Mouse (Mus musculus) olfactory bulb, adult 2 months (tissue): ENCODE data around the gene Arhgap23.

Experiments
- CTCF ChIP-seq: fragments of 200-500 bp; IDR thresholded peaks from 2 replicates; pipeline ENCODE4 v1.5.1; 2012; ENCODE audit warnings: low read depth, mild to moderate bottlenecking, low read length, moderate library complexity; ENCODE audit not compliant: insufficient read depth
- POLR2A ChIP-seq: fragments of 200-500 bp; IDR thresholded peaks from 2 replicates; pipeline ENCODE4 v1.6.1; 2012; ENCODE audit warnings: mild to moderate bottlenecking, low read depth, low read length, moderate library complexity; ENCODE audit not compliant: insufficient read depth

- TF ChIP-seq POLR2A: no peak
- TF ChIP-seq CTCF: peak; percentile 47; the same call in 1 of the 2 replicates
Measured at GRCm38 (mm10) chr11:97510966-97511660, 95.8 kb downstream of the Arhgap23 start.
